Mouse (Mus musculus) megakaryocyte, embryonic 14.5 days (primary cell): Measurements from ENCODE around the gene Xrn2.

Experiments used
- FLI1 ChIP-seq: IDR thresholded peaks from 2 replicates; pipeline ENCODE4 v1.6.1; 2012; ENCODE audit warnings: low read length, inconsistent platforms, mixed read lengths
- GATA1 ChIP-seq: IDR thresholded peaks from 3 replicates; pipeline ENCODE4 v1.6.1; 2012; ENCODE audit warnings: mixed read lengths, low read length, inconsistent platforms, borderline replicate concordance

DNA sequence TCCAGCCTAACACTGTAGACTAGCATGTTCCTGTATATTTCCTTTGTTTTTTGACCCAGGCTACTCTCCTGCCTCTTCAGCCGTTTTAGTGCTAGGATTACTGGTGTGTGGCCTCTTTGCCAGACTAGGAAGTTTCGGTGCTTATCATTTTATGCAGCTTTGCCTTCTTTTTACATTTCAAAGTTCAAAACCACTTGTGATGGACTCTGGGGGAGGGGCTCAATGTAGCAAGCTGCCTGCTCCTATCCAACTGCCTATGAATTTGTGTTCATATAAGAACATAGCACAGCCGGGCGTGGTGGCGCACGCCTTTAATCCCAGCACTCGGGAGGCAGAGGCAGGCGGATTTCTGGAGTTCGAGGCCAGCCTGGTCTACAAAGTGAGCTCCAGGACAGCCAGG lies 1.8 kb upstream of the Xrn2 start:
- TF ChIP-seq FLI1 (no peak), GATA1 (no peak)
